Mouse (Mus musculus) heart, embryonic 16.5 days (tissue): Measurements from ENCODE around the gene 6430571L13Rik. TPM values are rescaled to one million over a fixed set of nuclear protein-coding genes. Genes with fewer than 3 reads are reported as not detected.

Experiments used
- ATAC-seq: fragments of 200-750 bp; cut with Nextera tagmentation; replicated peaks from 2 replicates; pipeline ENCODE4 v1.8.0; 2017; ENCODE audit warnings: moderate number of reproducible peaks; ENCODE audit not compliant: insufficient read depth, low FRiP score; ENCODE audit errors: extremely low read depth
- H3K27ac ChIP-seq: fragments of 300-500 bp; sonication (generic); 2 replicates; pipeline ENCODE4 v1.5.1; 2014; ENCODE audit warnings: mild to moderate bottlenecking, low read length, control low read depth, moderate library complexity
- H3K27me3 ChIP-seq: fragments of 300-500 bp; sonication (generic); 2 replicates; pipeline ENCODE4 v1.6.1; 2014; ENCODE audit warnings: low read length, mixed read lengths; ENCODE audit not compliant: control insufficient read depth, insufficient read depth
- H3K36me3 ChIP-seq: fragments of 300-500 bp; sonication (generic); 2 replicates; pipeline ENCODE4 v1.6.1; 2014; ENCODE audit not compliant: control insufficient read depth, insufficient read depth
- H3K4me1 ChIP-seq: fragments of 300-500 bp; sonication (generic); 2 replicates; pipeline ENCODE4 v1.6.1; 2014; ENCODE audit warnings: low read length, mixed read lengths; ENCODE audit not compliant: control insufficient read depth, insufficient read depth
- H3K4me2 ChIP-seq: fragments of 300-500 bp; sonication (generic); 2 replicates; pipeline ENCODE4 v1.6.1; 2014; ENCODE audit warnings: low read depth, mild to moderate bottlenecking, control low read depth, low read length
- H3K4me3 ChIP-seq: fragments of 300-500 bp; sonication (generic); 2 replicates; pipeline ENCODE4 v1.5.1; 2014; ENCODE audit warnings: mild to moderate bottlenecking, control low read depth, low read length
- H3K9ac ChIP-seq: fragments of 300-500 bp; sonication (generic); 2 replicates; pipeline ENCODE4 v1.6.1; 2014; ENCODE audit warnings: low read length, control low read depth
- H3K9me3 ChIP-seq: fragments of 300-500 bp; sonication (generic); replicated peaks from 2 replicates; pipeline ENCODE4 v1.6.1; 2016; ENCODE audit warnings: low read length; ENCODE audit not compliant: control insufficient read depth
- WGBS: fragments of 180-500 bp; shearing (Covaris S2); extraction: QIAGEN DNeasy Blood & Tissue Kit; methylation state at CpG from one replicate; pipeline ENCODE4 v1.1.7; 2014; 5-methylcytosine and 5-hydroxymethylcytosine counted together
- polyA plus RNA-seq: library from polyadenylated mRNA; unstranded; fragments of >200 nt; fragmentation: Nextera tagmentation; extraction: Ambion mirVana; gene quantifications from 2 replicates; pipeline ENCODE4 v1.2.1, GENCODE M21; 2015

The 6430571L13Rik gene
- polyA plus RNA-seq, 1 experiment from 2014 or later: 1.5 TPM

- Histone ChIP-seq H3K4me3 (no peak overlapping the region), H3K27me3 (peaks cover 10% of the 10 kb centered on the region; the same call in 1 of the 2 replicates), H3K4me1 (no peaks in the 10 kb centered on the region), H3K27ac (no peak overlapping the region), H3K9ac (no peak overlapping the region), H3K9me3 (no peaks in the 10 kb centered on the region), H3K4me2 (no peak overlapping the region), H3K36me3 (no peaks in the 10 kb centered on the region)
- ATAC-seq: no peak
- 39% methylated on average over 7 of the region's 7 CpGs for WGBS
Measured at GRCm38 (mm10) chr9:107355870-107356765, 15.7 kb downstream of the 6430571L13Rik start.

DNA sequence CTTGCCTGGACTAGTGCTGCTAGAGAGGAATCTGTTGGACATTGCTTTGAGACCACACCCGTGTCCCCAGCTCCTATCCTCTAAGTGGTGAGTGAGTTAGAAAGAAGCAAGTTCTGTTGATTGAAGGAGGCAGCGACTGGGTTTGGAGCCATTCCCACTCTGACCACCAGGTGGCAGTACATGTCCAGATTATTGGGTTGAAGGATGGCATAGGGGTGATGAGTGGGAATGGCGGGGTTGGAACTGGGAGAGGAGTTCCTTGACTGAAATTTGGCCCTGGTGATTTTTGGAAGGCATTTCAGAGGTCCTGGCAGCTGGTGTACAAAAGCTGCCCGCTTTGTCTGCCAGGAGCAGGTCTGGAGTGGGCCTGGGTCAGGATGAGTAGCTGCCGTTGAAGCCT is 17.2 kb downstream of the 6430571L13Rik start:
- H3K9me3 ChIP-seq: no peaks in the 10 kb centered on the region
- no peak for ATAC-seq
- no peak overlapping the region for H3K27ac ChIP-seq
- H3K4me3 ChIP-seq: no peak overlapping the region
- H3K4me1 ChIP-seq: no peaks in the 10 kb centered on the region
- 23% methylated on average over 5 of the region's 5 CpGs for WGBS
- H3K27me3 ChIP-seq: peaks cover 10% of the 10 kb centered on the region; the same call in 1 of the 2 replicates
- H3K4me2 ChIP-seq: no peak overlapping the region
- no peaks in the 10 kb centered on the region for H3K36me3 ChIP-seq
- no peak overlapping the region for H3K9ac ChIP-seq

DNA sequence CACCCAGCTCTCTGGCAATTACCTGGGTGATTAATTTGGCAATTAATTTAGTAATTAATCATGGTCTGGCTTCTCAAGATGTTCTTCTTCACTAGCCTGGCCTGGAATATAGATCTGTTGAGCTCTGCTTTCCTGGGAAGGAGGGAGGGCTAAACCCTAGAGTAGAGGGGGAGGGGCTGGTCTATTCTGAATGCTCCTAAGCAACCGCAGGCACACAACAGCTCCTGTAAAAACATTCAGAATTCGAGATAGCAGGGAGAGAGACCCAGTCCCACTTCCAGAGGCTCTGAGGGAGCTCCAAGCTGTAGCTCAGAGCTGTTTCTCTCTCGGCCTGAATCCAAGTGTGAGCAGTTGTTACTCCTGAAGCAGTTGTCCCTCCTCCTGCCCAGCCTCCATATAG is 20.6 kb downstream of the 6430571L13Rik start:
- H3K4me1 ChIP-seq: no peaks in the 10 kb centered on the region
- no peak overlapping the region for H3K4me3 ChIP-seq
- H3K9me3 ChIP-seq: no peaks in the 10 kb centered on the region
- H3K4me2 ChIP-seq: no peak overlapping the region
- H3K27ac ChIP-seq: no peak overlapping the region
- 0 out of 2 replicates have a peak, but pooled peaks cover 7% of the 10 kb centered on the region for H3K27me3 ChIP-seq
- WGBS: 6% methylated on average over 3 of the region's 3 CpGs
- H3K36me3 ChIP-seq: no peaks in the 10 kb centered on the region
- no peak overlapping the region for H3K9ac ChIP-seq
- ATAC-seq: no peak; the same call in 1 of the 2 replicates

- Histone ChIP-seq H3K4me1 (peaks cover 10% of the 10 kb centered on the region), H3K4me3 (no peak overlapping the region), H3K36me3 (no peaks in the 10 kb centered on the region), H3K9me3 (no peaks in the 10 kb centered on the region), H3K27ac (no peak overlapping the region), H3K27me3 (0 out of 2 replicates have a peak, but pooled peaks cover 3% of the 10 kb centered on the region), H3K4me2 (no peak overlapping the region), H3K9ac (no peak overlapping the region)
- 8% methylated on average over 3 of the region's 3 CpGs for WGBS
- no peak for ATAC-seq
Measured at GRCm38 (mm10) chr9:107366644-107367043, 26.2 kb downstream of the 6430571L13Rik start.

GRCm38 (mm10) chr9:107368302-107368701 is 27.9 kb downstream of the 6430571L13Rik start:
- no peak overlapping the region for H3K4me3 ChIP-seq
- 83% methylated on average over 1 of the region's 1 CpGs for WGBS
- no peak for ATAC-seq
- no peaks in the 10 kb centered on the region for H3K36me3 ChIP-seq
- no peaks in the 10 kb centered on the region for H3K9me3 ChIP-seq
- 0 out of 2 replicates have a peak, but pooled peaks cover 3% of the 10 kb centered on the region for H3K27me3 ChIP-seq
- H3K9ac ChIP-seq: no peak overlapping the region
- no peak overlapping the region for H3K27ac ChIP-seq
- peaks cover 15% of the 10 kb centered on the region for H3K4me1 ChIP-seq
- no peak overlapping the region for H3K4me2 ChIP-seq

DNA sequence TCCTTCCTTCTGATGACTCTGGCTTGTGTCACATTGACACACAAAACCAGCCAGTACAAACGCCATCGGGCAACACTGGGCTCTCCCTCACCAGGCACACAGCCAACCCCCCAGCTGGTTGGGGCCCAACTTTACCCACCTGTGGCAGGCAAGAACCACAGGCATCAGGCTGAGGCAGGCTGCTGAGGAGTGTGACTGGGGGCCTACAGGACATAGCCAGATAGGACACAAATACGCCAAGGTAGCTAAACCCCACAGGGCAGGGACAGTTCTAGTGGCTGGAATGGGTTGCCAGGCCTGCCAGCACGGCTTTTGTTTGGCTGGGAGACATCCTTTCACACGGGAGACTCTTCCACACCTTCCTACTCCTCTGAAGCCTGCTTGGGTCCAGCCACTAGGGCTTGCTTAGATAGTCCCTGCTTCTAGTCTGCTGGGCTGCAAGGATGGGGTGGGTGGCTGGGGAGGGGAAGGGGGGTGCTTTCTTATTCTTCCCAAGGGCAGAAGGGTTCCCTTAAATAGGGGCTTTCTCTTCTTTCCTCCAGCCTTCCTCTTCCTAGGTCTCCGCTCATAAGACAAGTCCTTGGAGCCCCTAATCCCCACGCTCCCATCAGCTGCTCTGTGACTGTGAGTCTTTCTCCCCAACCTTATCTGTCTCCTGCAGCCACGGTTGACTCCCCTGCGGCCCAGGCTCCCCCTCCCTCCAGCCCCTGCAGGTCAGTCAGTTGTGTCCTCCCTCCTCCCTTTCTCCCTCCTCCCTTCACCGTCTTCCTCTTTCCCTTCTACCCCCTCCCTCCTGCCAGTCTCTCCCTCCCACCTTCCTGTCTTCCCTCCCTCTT is 29.1 kb downstream of the 6430571L13Rik start:
- whole genome bisulfite sequencing: 26% methylated on average over 10 of the region's 10 CpGs
- Histone ChIP-seq H3K4me3 (no peak overlapping the region), H3K27ac (no peak overlapping the region), H3K27me3 (0 out of 2 replicates have a peak, but pooled peaks cover 3% of the 10 kb centered on the region), H3K4me2 (no peak overlapping the region), H3K9me3 (no peaks in the 10 kb centered on the region), H3K9ac (no peak overlapping the region), H3K36me3 (no peaks in the 10 kb centered on the region), H3K4me1 (peaks cover 15% of the 10 kb centered on the region)
- ATAC-seq: no peak

DNA sequence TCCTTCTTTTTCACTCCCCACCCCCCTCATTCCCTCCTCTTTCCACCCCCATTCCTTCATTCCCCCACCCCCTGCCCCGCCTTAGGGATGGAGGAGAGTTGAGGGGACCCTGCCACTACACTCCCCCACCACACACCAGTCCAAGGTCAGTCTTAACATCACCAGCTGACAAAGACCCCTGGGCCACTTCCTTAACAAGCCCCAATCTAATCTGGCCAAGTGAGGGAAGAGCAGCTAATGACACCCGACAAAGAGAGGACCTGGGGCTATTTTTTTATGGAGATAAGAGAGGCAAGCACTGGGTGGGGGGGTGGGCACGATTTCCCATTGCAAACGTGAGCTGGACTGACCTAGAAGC is 29.7 kb downstream of the 6430571L13Rik start:
- Histone ChIP-seq H3K9ac (no peak overlapping the region), H3K36me3 (no peaks in the 10 kb centered on the region), H3K4me3 (no peak overlapping the region), H3K27me3 (0 out of 2 replicates have a peak, but pooled peaks cover 3% of the 10 kb centered on the region), H3K4me2 (no peak overlapping the region), H3K27ac (no peak overlapping the region), H3K9me3 (no peaks in the 10 kb centered on the region), H3K4me1 (peaks cover 15% of the 10 kb centered on the region)
- ATAC-seq: no peak
- WGBS: 14% methylated on average over 4 of the region's 4 CpGs

DNA sequence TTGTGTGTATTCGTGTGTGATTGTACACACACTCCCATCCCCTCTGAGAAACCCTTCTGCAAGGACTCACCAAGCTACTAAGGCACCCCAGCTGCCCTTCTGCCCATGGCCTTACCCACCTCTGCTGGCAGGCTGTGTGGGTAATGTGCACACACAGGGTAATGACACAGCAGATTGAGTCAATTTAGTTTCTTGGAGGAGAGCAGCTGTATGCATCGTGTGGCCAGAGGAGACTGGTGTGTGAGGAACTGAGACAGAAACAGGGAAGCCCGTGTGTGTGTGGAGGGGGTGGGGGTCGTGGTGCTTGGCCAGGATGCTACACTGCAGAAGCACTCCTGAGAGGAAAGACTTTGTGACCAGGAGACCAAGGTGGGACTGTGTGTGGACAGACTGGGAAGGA is 32.0 kb downstream of the 6430571L13Rik start:
- peaks cover 15% of the 10 kb centered on the region for H3K4me1 ChIP-seq
- H3K9me3 ChIP-seq: no peaks in the 10 kb centered on the region
- H3K36me3 ChIP-seq: no peaks in the 10 kb centered on the region
- H3K9ac ChIP-seq: no peak overlapping the region
- H3K4me2 ChIP-seq: no peak overlapping the region
- WGBS: 54% methylated on average over 4 of the region's 4 CpGs
- no peak for ATAC-seq
- no peak overlapping the region for H3K4me3 ChIP-seq
- no peak overlapping the region for H3K27ac ChIP-seq
- peaks cover 16% of the 10 kb centered on the region for H3K27me3 ChIP-seq

GRCm38 (mm10) chr9:107374623-107375022 is 34.2 kb downstream of the 6430571L13Rik start:
- Histone ChIP-seq H3K4me1 (peaks cover 14% of the 10 kb centered on the region), H3K27ac (no peak overlapping the region), H3K27me3 (peaks cover 36% of the 10 kb centered on the region), H3K4me3 (no peak overlapping the region), H3K9ac (no peak overlapping the region), H3K9me3 (no peaks in the 10 kb centered on the region), H3K36me3 (no peaks in the 10 kb centered on the region), H3K4me2 (no peak overlapping the region)
- no peak for ATAC-seq
- WGBS: 9% methylated on average over 8 of the region's 8 CpGs
